Mouse (Mus musculus) macrophage (primary cell): ENCODE results near the gene Gpx2. TPM values are rescaled to one million over a fixed set of nuclear protein-coding genes. Genes with fewer than 3 reads are reported as not detected.

Experiments
- H3K27ac ChIP-seq: fragments of 350-480 bp; formaldehyde crosslinking; 2 replicates; pipeline ENCODE4 v1.9.0; 2021
- H3K36me3 ChIP-seq: fragments of 350-480 bp; formaldehyde crosslinking; 2 replicates; pipeline ENCODE4 v1.9.0; 2021; ENCODE audit errors: inconsistent target
- H3K4me3 ChIP-seq: fragments of 350-480 bp; formaldehyde crosslinking; 2 replicates; pipeline ENCODE4 v1.9.0; 2021; ENCODE audit errors: inconsistent target
- H3K79me2 ChIP-seq: fragments of 350-480 bp; formaldehyde crosslinking; 2 replicates; pipeline ENCODE4 v1.9.0; 2021; ENCODE audit errors: inconsistent target
- WGBS: methylation state at CpG from one replicate; pipeline ENCODE4 v1.1.7; 2026; ENCODE audit warnings: inconsistent platforms; ENCODE audit not compliant: missing documents; 5-methylcytosine and 5-hydroxymethylcytosine counted together
- polyA plus RNA-seq: library from polyadenylated mRNA; stranded (reverse); fragments of 250-400 nt; gene quantifications from 3 replicates; pipeline ENCODE4 v1.2.4, GENCODE M21; 2018; ENCODE audit warnings: inconsistent platforms

Gene Gpx2
- polyA plus RNA-seq, 1 experiment from 2014 or later, result not detected

- H3K4me3 ChIP-seq, result no peak overlapping the region
- H3K36me3 ChIP-seq, result no peaks in the 10 kb centered on the region
- H3K79me2 ChIP-seq, result no peaks in the 10 kb centered on the region
- 88% methylated on average over 16 of the region's 16 CpGs for WGBS
- no peak overlapping the region for H3K27ac ChIP-seq
Observed at GRCm38 (mm10) chr12:76750866-76751459, 44.4 kb downstream of the Gpx2 start.

Other genes with a start within 250 kb of the Gpx2 start
- gene Sptb, start 85.0 kb downstream of the Gpx2 start, polyA plus RNA-seq, result 0.02 to 0.10 TPM (median 0.06 TPM) in 3 replicates
- 23.7 to 72.6 TPM (median 66.6 TPM) in 3 replicates for gene Churc1, start 30.0 kb downstream of the Gpx2 start, polyA plus RNA-seq
- 4.4 to 7.2 TPM (median 4.9 TPM) in 3 replicates for gene Fntb, start 30.0 kb downstream of the Gpx2 start, polyA plus RNA-seq
- 0.26 to 1.7 TPM (median 0.42 TPM) in 3 replicates for gene Rab15, start 27.4 kb upstream of the Gpx2 start, polyA plus RNA-seq
- gene Max, start 166.6 kb upstream of the Gpx2 start, polyA plus RNA-seq, result 104 to 248 TPM (median 153 TPM) in 3 replicates